Mouse (Mus musculus) midbrain, embryonic 16.5 days (tissue): ENCODE results near the gene Patl2. TPM values are rescaled to one million over a fixed set of nuclear protein-coding genes. Genes with fewer than 3 reads are reported as not detected.
A peak's percentile ranks its signal among the peaks of the same experiment; 100 is the strongest.
"Not testable (repeated sequence)": the region's sequence is repeated elsewhere in the genome, so short reads cannot be mapped to it uniquely, and the experiment has no call there.

ENCODE experiments used
- ATAC-seq: fragments of 200-750 bp; cut with Nextera tagmentation; 2 replicates; pipeline ENCODE4 v1.8.0; 2017; ENCODE audit warnings: moderate TSS enrichment
- H3K27ac ChIP-seq: fragments of 300-500 bp; sonication (generic); 2 replicates; pipeline ENCODE4 v1.5.1; 2014; ENCODE audit warnings: mild to moderate bottlenecking, low read length, mixed read lengths
- H3K27me3 ChIP-seq: fragments of 300-500 bp; sonication (generic); 2 replicates; pipeline ENCODE4 v1.6.1; 2014; ENCODE audit warnings: low read depth, low read length, mixed read lengths; ENCODE audit not compliant: control insufficient read depth, insufficient read depth
- H3K36me3 ChIP-seq: fragments of 300-500 bp; sonication (generic); 2 replicates; pipeline ENCODE4 v1.6.1; 2014; ENCODE audit warnings: mild to moderate bottlenecking, low read length, moderate library complexity, mixed read lengths; ENCODE audit not compliant: control insufficient read depth, insufficient read depth
- H3K4me1 ChIP-seq: fragments of 300-500 bp; sonication (generic); 2 replicates; pipeline ENCODE4 v1.6.1; 2014; ENCODE audit warnings: mild to moderate bottlenecking, low read length, mixed read lengths; ENCODE audit not compliant: control insufficient read depth, insufficient read depth
- H3K4me2 ChIP-seq: fragments of 300-500 bp; sonication (generic); 2 replicates; pipeline ENCODE4 v1.6.1; 2014; ENCODE audit warnings: mild to moderate bottlenecking, low read length, mixed read lengths
- H3K4me3 ChIP-seq: fragments of 300-500 bp; sonication (generic); 2 replicates; pipeline ENCODE4 v1.5.1; 2014; ENCODE audit warnings: low read depth, mild to moderate bottlenecking, low read length, moderate library complexity, mixed read lengths
- H3K9ac ChIP-seq: fragments of 300-500 bp; sonication (generic); 2 replicates; pipeline ENCODE4 v1.6.1; 2014; ENCODE audit warnings: low read depth, low read length, mixed read lengths
- H3K9me3 ChIP-seq: fragments of 300-500 bp; sonication (generic); replicated peaks from 2 replicates; pipeline ENCODE4 v1.6.1; 2014; ENCODE audit warnings: mild to moderate bottlenecking, low read length, mixed read lengths; ENCODE audit not compliant: control insufficient read depth, poor library complexity, severe bottlenecking
- WGBS: fragments of 180-500 bp; shearing (Covaris S2); extraction: QIAGEN DNeasy Blood & Tissue Kit; methylation state at CpG from one replicate; pipeline ENCODE4 v1.1.7; 2014; 5-methylcytosine and 5-hydroxymethylcytosine counted together
- polyA plus RNA-seq: library from polyadenylated mRNA; unstranded; fragments of >200 nt; fragmentation: Nextera tagmentation; extraction: Ambion mirVana; gene quantifications from 2 replicates; pipeline ENCODE4 v1.2.1, GENCODE M21; 2015

Gene Patl2
- polyA plus RNA-seq, 1 experiment from 2014 or later, result not detected

GRCm38 (mm10) chr2:122221798-122222197, 35.8 kb upstream of the Patl2 start:
- Histone ChIP-seq H3K9ac (no peak overlapping the region), H3K4me2 (no peak overlapping the region), H3K27me3 (no peaks in the 10 kb centered on the region), H3K4me1 (no peaks in the 10 kb centered on the region), H3K4me3 (no peak overlapping the region), H3K9me3 (no peaks in the 10 kb centered on the region), H3K27ac (no peak overlapping the region), H3K36me3 (no peaks in the 10 kb centered on the region)
- no peak for ATAC-seq
- WGBS, result 67% methylated on average over 5 of the region's 5 CpGs

GRCm38 (mm10) chr2:122221378-122221777, 35.4 kb upstream of the Patl2 start:
- 84% methylated on average over 4 of the region's 4 CpGs for WGBS
- H3K36me3 ChIP-seq, result no peaks in the 10 kb centered on the region
- H3K27ac ChIP-seq, result no peak overlapping the region

GRCm38 (mm10) chr2:122218234-122218633, 32.2 kb upstream of the Patl2 start:
- no peak for ATAC-seq
- Histone ChIP-seq H3K4me1 (no peaks in the 10 kb centered on the region), H3K27ac (no peak overlapping the region), H3K27me3 (no peaks in the 10 kb centered on the region), H3K4me3 (no peak overlapping the region), H3K9ac (no peak overlapping the region), H3K9me3 (no peaks in the 10 kb centered on the region), H3K36me3 (no peaks in the 10 kb centered on the region), H3K4me2 (no peak overlapping the region)
- WGBS, result 78% methylated on average over 2 of the region's 2 CpGs

More at GRCm38 (mm10) chr2:122221378-122221777, 35.4 kb upstream of the Patl2 start:
- ATAC-seq, result no peak
- no peaks in the 10 kb centered on the region for H3K27me3 ChIP-seq
- no peak overlapping the region for H3K4me2 ChIP-seq
- no peaks in the 10 kb centered on the region for H3K9me3 ChIP-seq
- no peaks in the 10 kb centered on the region for H3K4me1 ChIP-seq
- H3K9ac ChIP-seq, result no peak overlapping the region
- H3K4me3 ChIP-seq, result no peak overlapping the region

GRCm38 (mm10) chr2:122217075-122217474, 31.1 kb upstream of the Patl2 start:
- ATAC-seq, H3K36me3 ChIP-seq, H3K4me3 ChIP-seq, H3K27ac ChIP-seq, H3K27me3 ChIP-seq, H3K4me2 ChIP-seq, H3K4me1 ChIP-seq, H3K9me3 ChIP-seq, H3K9ac ChIP-seq: not testable (repeated sequence)
- 94% methylated on average over 4 of the region's 4 CpGs for WGBS

GRCm38 (mm10) chr2:122210534-122211228, 24.7 kb upstream of the Patl2 start:
- no peak overlapping the region for H3K27ac ChIP-seq
- no peaks in the 10 kb centered on the region for H3K27me3 ChIP-seq
- no peak overlapping the region for H3K9ac ChIP-seq
- H3K4me2 ChIP-seq, result no peak overlapping the region
- no peaks in the 10 kb centered on the region for H3K9me3 ChIP-seq
- no peak overlapping the region for H3K4me3 ChIP-seq
- 46% methylated on average over 3 of the region's 3 CpGs for WGBS
- H3K4me1 ChIP-seq, result no peaks in the 10 kb centered on the region
- ATAC-seq, result no peak
- H3K36me3 ChIP-seq, result no peaks in the 10 kb centered on the region

- no peaks in the 10 kb centered on the region for H3K4me1 ChIP-seq
- no peak overlapping the region for H3K4me2 ChIP-seq
- WGBS, result 78% methylated on average over 2 of the region's 2 CpGs
Observed at GRCm38 (mm10) chr2:122206440-122207107, 20.6 kb upstream of the Patl2 start.

GRCm38 (mm10) chr2:122201501-122201900, 15.5 kb upstream of the Patl2 start:
- Histone ChIP-seq H3K27me3 (no peaks in the 10 kb centered on the region), H3K4me1 (no peaks in the 10 kb centered on the region), H3K9me3 (no peaks in the 10 kb centered on the region), H3K4me2 (no peak overlapping the region), H3K9ac (no peak overlapping the region), H3K36me3 (no peaks in the 10 kb centered on the region), H3K4me3 (no peak overlapping the region), H3K27ac (no peak overlapping the region)
- WGBS, result 86% methylated on average over 1 of the region's 1 CpGs
- no peak for ATAC-seq

More at GRCm38 (mm10) chr2:122206440-122207107, 20.6 kb upstream of the Patl2 start:
- ATAC-seq, result no peak
- H3K4me3 ChIP-seq, result no peak overlapping the region
- H3K27ac ChIP-seq, result no peak overlapping the region
- H3K36me3 ChIP-seq, result no peaks in the 10 kb centered on the region
- no peaks in the 10 kb centered on the region for H3K27me3 ChIP-seq
- H3K9ac ChIP-seq, result no peak overlapping the region
- H3K9me3 ChIP-seq, result no peaks in the 10 kb centered on the region

- 33% methylated on average over 1 of the region's 1 CpGs for whole genome bisulfite sequencing
- peak; percentile 87 for ATAC-seq
- no peak overlapping the region for H3K4me2 ChIP-seq
Observed at GRCm38 (mm10) chr2:122194509-122194929, 8.5 kb upstream of the Patl2 start.

GRCm38 (mm10) chr2:122191849-122192248, 5.9 kb upstream of the Patl2 start:
- no peak overlapping the region for H3K4me2 ChIP-seq
- H3K27me3 ChIP-seq, result no peaks in the 10 kb centered on the region
- H3K9me3 ChIP-seq, result no peaks in the 10 kb centered on the region
- no peak overlapping the region for H3K9ac ChIP-seq
- WGBS, result 86% methylated on average over 3 of the region's 3 CpGs
- no peak overlapping the region for H3K27ac ChIP-seq
- no peaks in the 10 kb centered on the region for H3K4me1 ChIP-seq
- ATAC-seq, result no peak
- H3K36me3 ChIP-seq, result no peaks in the 10 kb centered on the region
- H3K4me3 ChIP-seq, result no peak overlapping the region

More at GRCm38 (mm10) chr2:122194509-122194929, 8.5 kb upstream of the Patl2 start:
- H3K9ac ChIP-seq, result no peak overlapping the region
- no peaks in the 10 kb centered on the region for H3K27me3 ChIP-seq
- H3K36me3 ChIP-seq, result no peaks in the 10 kb centered on the region
- H3K9me3 ChIP-seq, result no peaks in the 10 kb centered on the region
- H3K4me3 ChIP-seq, result no peak overlapping the region
- no peaks in the 10 kb centered on the region for H3K4me1 ChIP-seq
- H3K27ac ChIP-seq, result no peak overlapping the region
